Mouse (Mus musculus) frontal cortex, adult (tissue): ENCODE measurements around the gene Coa3.

ENCODE experiments used
- ATAC-seq: cut with Nextera tagmentation; 2 replicates; pipeline ENCODE4 v1.9.2; 2017; ENCODE audit warnings: mild to moderate bottlenecking, moderate library complexity, mixed read lengths; ENCODE audit not compliant: low TSS enrichment

The Coa3 gene

DNA sequence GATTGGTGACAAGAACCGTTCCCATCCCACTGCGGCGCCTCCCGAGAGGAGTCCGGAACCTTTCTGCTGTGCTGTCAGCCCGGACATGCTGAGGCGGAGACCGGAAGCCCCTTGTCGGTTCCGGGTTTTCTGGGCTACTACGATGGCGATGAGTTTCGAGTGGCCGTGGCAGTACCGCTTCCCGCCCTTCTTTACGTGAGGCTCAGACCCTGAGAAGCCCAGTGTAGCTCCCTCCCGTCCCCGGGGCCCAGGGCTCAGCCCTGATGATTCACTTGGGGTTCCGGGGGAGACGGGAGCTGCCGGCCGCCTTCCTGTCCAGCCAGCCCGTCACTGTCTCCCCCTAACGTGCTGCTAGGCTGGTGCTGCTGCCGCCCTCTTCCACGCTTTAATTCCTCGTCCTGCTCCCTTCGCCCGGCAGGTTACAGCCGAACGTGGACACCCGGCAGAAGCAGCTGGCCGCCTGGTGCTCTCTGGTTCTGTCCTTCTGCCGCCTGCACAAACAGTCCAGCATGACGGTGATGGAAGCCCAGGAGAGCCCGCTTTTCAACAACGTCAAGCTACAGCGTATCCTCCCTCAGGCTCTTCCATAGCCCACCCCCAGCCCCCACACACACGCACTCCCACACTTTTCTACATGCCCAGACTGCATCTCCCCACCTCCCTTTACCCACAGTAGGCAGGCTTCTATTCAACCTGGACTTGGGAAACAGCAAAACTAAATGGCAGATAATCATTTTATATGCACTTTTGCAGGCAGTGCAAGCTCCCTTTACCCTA, 25.1 kb downstream of the Coa3 start, which contains the start of gene Vps25:
Gene Vps25 (plus strand): TSS at position 95 of the 777 bp plus-strand sequence.
- ATAC-seq, result peak; percentile 79; the same call in 1 of the 2 replicates

DNA sequence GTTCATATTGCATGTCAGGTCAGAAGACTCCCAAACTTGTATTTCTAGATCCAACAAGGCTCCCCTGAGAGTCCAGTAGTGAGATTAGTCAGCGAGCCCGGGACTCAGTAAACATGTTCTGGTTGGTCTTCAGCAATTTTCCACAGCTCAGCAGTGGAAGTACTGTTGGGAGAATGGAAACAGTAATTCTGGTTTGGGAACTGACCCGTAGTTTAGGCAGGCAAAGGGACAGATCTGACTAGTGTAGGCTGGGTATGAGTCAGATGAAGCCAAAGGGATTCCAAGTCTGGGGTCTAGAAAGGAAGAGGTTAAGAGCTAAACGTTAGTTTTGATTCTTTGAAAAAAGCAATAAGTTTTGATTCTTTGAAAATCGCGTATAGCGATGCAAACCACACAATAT, 26.0 kb downstream of the Coa3 start:
- no peak; the same call in 1 of the 2 replicates for ATAC-seq

DNA sequence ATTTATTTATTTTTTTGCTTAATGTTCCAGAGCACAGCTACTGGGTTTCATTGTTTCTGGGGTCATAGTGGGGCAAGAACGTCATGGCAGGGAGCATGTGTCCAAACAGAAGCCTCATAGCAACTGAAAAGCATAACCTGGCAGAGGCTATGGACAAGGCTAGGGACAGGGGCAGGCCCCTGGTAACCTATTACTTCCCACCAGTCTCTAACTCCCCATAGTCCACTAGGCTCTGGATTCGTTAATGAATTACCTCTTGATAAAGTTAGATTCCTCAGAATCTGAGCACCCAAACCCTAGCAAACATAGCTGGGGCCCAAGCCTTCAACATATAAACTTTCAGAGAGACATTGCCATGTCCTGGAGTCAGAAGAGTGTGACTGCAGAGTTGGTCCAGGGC, 27.9 kb downstream of the Coa3 start:
- ATAC-seq, result no peak

DNA sequence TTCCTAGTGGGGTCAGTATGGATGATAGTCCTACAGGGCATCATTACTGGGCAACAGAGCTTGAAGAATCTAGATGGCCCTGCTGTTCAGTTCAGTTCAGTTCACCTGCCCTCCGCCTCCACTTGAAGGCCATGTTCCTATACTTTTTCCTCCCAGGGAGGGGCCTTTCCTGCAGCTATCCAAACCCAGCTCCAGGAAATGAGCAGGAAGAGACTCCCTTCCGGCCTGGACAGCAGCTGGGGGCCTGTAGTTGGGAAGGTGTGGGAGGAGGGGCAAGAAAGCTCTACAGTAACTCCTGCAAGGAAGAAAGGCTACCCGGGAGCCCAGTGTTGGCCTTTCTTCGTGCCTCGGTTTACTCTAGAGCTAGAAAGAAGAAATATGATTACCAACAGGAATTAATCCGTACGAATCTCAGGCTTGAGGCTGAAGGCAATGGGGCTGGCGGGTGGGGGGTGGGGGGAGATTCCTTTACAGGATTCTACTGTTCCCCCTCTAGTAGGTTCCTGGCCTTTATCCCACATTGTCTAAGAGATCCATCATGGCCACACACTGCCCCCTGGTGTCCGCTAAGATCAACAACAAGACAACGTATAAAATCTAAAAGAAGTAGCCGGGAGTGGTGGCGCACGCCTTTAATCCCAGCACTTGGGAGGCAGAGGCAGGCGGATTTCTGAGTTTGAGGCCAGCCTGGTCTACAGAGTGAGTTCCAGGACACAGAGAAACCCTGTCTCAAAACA, 30.5 kb downstream of the Coa3 start:
- no peak for ATAC-seq

DNA sequence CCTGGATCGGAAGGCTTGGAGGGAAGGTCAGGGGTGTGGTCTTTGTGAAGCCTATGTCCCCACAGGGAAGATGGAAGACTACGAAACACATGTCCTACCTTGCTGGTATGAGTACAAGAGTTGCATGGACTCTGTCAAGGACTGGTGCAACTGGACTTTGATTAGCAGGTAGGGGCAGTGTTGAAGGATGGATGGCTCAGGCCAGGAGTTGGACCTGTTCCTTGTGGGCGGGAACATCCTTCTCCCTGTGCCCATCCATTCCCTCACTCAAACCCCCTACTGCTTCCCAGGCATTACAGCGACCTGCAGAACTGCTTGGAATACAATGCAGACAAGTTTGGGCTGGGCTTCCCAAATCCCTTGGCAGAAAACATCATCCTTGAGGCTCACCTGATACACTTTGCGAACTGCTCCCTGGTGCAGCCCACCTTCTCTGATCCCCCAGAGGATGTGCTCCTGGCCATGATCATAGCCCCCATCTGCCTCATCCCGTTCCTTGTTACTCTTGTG, 31.3 kb downstream of the Coa3 start:
- no peak for ATAC-seq

DNA sequence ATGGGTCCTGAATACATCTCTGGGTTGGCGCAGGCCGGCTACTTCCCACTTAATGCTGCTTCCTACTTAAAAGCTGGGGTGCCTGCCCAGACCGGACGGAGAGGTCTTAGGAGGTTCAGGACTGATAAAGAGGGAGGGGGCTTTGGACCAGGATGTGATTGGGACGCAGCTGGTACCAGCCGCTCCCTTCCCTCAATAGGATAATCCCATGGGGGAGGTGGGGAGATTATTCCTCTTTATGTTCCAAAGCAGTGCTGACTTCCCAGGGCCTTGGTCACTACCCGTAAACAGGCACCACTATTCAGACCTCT, 32.3 kb downstream of the Coa3 start:
- ATAC-seq, result no peak

DNA sequence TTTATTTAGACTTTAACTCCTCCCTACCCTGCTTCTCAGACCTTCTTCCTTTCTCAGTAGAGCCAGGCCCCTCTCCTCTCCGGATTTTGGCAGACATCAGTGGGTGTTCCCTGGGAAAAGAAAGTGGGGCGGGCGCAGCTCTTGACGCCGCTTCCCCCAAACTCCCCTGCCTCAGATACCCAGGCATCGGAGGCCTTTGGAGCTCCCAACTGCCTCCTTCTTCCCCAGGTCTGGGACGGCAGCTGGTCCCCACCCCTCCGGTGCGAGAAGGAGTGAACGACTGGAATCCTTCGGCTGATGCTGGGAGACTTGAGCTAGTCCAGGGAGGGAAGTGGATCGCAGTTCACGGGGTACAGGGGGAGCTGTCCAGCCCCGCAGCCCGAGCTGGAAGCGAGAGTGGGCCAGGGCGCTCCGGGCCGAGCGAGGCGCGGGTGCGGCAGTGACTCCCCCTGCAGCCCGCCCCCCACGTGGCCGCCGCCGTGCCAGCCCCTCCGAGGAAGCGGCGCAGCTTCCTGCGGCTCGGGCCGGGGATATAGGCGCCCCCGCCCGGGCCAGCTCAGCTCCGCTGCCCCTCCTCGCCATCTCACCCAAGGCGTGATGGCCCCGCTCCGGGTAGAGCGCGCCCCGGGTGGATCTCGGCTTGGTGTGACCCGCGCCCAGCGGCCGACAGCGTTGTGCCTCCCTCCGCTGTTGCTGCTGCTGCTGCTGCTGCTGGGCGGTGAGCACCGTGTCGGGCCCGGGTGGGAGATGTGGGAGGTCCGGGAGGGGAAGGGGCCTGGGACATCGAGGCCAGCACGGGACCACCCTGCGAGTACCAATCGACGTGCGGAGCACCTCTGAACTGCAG, 32.8 kb downstream of the Coa3 start, which contains the start of gene Ramp2:
Gene Ramp2 (plus strand): TSS at position 174 of the 847 bp plus-strand sequence.
- peak; percentile 27; the same call in 1 of the 2 replicates for ATAC-seq

DNA sequence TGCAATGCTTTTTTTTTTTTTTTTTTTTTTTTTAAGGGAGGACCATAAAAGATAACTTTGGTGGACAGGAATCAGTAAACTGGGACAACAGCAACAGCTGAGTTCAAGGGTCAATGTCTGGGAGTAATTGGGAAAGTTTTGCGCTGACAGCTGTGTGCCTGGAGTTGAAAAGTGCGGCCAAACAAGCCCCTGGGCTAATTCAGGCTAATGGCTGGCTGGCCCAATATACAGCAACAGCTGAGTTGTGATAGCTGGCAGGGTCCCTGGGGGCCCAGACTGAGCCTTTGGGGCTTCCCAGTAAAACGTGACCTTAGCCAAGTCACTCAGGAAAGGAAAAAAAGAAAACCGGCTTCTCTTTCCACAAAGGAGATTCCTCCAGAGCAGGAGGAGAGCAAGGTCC, 33.8 kb downstream of the Coa3 start:
- ATAC-seq, result no peak

DNA sequence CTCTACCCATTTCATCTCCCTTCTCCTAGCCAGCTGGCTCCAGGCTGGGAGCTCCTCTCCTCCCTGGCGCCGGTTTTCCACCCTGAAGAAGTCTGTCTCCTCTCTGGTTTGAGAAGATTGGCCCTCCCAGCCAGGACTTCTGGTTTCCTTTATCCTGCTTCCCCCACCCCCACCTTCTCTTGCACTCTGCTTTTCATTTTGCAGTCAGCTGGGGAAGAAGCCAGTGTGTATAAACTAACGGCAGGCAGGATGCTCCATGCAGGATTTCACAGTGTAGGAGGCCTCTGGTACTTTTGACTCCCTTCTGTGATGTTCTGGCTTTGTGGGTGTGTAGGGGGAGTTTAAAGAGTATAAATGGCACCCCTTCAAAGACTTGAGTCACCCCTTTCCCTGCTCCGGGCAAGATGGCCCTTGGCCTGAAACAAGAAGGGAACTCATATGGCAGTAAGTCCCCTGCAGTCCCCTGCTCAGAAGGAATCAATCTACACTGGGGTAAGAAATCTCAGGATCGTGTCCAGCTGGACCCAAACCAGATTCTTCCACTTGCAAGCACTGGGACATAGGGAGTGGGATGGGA, 40.8 kb downstream of the Coa3 start:
- peak; percentile 91 for ATAC-seq

DNA sequence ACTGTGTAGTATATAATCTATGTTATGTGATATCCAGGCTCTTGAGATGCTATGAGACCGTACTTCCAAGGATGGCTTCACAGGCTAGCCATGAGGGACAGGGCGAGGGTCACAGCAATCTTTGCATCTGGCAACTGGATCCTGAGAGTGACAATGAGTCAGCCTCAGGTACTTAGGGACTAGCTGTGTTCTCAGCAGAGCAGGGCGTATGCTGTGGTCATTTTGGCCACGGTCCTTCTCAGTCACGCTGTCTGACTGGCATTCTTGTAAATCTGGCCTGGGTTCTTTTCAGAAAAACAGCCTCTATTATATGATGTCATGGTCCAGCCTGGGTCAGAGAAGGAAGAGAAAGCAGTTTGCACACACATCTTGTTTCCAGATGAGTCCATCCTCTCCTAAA, 42.1 kb downstream of the Coa3 start:
- no peak for ATAC-seq

DNA sequence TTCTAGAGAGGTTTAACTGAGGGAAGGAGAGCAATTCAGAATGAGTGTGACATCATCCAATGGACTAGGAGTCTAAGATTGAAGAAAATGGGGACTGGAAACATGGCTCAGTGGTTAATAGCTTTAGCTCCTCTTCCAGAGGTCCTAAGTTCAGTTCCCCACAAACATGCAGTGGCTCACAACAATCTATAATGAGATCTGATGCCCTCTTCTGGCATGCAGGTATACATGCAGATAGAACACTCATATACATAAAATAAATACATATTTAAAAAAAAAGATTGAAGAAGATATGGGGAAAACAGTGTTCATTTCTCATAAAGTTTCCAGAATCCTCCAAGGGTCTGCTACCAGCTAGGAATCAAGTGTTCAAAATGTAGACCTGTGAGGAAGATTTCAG, 43.5 kb downstream of the Coa3 start:
- ATAC-seq, result no peak

DNA sequence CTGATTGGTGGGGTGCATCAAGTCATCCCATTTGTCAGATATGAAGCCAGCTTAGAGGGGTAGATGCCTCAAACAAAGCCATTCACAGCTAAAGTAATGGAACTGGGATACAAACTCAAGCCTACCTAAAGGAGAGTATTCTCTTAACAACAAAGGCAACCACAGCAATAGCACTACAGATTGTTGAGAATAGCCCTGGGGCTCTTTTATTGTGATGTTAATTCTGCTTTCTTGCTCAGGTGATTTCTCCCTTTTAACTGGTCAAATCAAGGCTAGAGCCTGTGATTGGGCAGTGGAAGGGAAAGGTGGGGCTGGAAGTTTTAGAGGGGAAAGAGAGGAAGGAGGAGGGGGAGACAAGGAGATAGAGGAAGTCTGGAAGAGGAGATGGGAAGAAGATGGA, 44.8 kb downstream of the Coa3 start:
- no peak for ATAC-seq

DNA sequence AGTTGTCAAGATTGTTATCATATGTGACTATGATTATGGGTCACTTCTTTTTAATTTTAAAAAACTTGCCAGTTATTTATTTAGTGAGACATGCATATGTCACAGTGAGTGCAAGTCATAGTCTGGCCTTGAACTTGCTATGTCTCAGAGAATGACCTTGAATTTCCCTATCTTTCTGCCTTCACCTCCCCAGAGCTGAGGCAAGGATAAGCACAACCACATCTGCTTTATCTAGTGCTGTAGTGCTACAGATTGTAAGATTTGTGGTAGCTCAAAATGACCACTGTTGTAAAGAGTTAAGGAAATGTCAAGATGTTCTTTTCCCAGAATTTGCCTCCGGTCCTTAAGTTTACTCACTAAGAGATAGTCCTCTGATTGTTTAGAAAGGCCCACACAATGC, 45.7 kb downstream of the Coa3 start:
- ATAC-seq, result no peak

DNA sequence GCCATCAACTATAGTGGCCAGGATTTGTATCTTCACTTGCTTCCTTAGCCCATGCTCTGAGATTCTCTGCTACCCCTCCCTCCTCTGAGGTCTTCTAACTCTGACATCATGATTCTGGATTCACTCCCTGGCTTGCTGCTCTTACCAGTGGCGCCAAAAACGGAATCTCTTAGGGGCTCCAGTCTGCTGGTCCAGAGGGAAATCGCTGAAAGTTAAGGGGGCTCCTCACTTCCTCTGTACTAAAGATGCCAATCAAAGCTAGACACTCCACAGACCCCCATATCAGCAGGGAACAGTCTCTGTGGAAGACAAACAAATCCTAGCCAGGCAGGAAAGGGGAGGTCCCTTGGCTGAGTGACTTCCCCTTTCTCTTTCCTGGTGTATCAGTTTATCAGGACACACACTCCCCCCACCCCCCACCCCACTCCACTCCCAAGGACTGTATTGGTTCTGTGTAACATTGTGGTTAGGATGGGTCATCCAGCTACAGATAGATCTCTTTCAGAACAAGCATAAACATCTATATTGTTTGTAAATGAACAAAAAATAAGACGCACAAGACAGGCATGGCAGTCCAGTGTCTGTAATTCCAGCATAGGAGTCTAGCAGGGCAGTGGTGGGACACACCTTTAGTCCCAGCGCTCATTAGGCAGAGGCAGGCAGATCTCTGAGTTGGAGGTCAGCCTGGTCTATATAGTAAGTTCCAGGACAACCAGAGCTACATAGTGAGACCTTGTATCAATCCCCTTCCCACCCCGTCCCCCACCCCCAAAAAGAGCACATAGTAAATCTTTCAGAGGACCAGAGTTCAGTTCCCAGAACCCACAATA, 46.7 kb downstream of the Coa3 start:
- no peak for ATAC-seq

DNA sequence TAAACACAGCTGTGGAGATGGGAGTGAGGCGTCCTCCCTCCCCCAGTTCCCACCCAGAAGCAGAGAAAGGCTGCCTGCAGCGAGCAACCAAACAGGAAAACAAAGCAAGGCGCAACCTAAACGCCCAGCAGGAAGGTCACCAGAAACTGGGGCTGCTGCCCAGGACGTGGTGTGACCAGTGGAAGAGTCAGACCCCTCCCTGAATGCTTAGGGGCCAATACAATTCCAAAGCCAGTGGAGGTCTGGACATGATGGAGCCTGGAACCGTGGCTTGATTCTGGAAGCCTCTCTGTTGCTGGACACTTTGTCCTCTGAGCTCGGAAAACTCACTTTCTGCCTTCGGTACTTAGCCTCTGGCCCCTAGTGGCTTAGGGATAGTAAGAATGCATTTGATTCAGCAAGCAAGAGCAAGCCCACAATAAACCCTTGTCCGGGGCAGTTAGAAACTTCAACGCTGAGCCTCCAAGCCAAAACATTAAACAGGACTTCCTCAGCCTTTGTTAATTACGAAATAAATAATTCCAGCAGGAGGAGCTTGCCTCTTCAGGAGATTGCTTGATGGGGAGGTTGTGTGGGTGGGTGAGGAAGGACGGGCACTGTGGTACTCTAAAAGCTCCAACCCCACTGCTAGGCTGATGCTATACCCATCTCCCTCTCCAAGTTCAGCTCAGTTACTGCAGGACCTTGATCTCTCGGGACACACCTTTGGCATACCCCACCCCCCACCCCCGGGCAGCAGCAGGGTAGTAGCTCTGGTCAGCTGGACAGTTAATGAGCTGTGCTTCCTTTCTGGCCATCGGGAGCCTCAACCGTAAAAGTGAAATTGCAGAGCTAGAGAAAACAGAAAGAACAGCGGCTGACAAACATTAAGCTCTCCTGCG, 47.7 kb downstream of the Coa3 start:
- no peak for ATAC-seq

DNA sequence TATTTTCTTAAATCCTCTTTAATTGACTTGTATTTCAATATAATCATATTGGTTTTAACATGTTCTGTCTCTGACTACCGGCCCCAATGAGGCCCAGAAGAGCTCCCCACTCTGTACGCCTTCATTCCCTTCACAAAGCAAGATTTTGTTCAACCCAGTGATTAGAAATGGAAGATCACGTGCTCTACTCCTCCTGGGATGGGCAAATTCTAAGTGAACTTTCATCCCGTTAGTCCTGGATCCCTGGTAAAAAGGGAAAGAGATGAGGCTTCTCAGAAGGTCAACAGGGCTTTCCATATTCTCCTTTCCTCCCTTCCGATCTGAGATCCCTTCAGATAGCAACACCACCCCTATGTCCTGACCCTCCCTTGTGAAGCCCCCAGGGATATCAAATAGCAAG, 48.4 kb downstream of the Coa3 start:
- no peak for ATAC-seq

DNA sequence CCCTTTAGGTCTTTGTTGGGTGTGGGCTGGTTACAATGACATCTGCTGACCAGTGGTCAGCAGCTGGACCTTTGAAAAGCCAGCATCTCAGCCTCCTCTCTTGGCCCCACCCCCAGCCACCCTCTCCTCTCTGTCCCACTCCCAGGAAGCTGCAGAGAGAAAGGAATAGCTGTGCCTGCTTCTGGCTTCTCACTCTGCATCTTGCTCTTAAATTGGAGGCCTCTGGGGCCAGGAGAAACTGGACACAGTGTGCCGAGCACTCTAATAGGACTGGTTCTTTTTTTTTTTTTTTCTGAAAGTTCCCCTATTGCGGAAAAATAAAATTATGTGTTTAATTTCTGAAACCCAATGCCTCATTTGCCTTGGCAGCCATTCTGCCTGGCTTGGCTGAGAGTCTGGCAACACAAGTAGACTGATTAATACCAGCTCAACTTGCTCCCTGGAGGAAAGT, 48.8 kb downstream of the Coa3 start:
- no peak for ATAC-seq

DNA sequence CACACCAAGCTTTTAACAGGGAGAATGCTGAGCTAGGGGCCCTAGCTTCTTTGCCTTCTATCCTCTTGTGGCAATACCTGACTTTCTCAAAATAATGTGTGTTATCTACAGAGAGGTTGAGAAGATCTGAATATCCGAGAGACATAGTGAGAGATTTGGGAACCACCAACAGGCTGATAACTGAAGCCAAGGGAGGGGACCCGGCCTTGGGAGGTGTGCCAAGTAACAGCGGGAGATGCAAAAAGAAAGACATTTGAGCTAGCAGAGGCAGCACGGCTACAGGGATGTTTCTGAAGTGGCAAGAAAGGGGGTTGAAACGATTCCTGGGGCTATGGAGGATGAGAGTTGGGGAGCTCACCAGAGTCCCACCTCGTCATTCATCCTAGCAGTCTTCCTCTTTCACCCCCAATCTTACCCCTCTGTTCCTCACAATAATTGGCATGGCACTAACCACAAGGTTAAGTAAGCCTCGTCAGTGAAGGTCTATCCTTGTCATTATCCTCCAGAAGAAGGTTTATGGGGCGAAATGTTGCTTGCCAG, 49.5 kb downstream of the Coa3 start:
- ATAC-seq, result no peak
